Mouse (Mus musculus): ENCODE measurements around the gene Gm21987. TPM values are rescaled to one million over a fixed set of nuclear protein-coding genes. Genes with fewer than 3 reads are reported as not detected.

Gm21987 gene
- polyA plus RNA-seq, 1 experiment from 2014 or later = not detected

- Histone ChIP-seq H3K27ac (replicated peaks; ENCODE audit: low read depth, low read length) (no peak overlapping the region), H3K9ac (replicated peaks; ENCODE audit: low read length) (no peak overlapping the region), H3K27me3 (ENCODE audit: control insufficient read depth, insufficient read depth, low read length) (no peaks in the 10 kb centered on the region), H3K36me3 (ENCODE audit: control insufficient read depth, insufficient read depth, low read length) (peaks cover 34% of the 10 kb centered on the region), H3K4me1 (ENCODE audit: control insufficient read depth, insufficient read depth, low read length) (peaks cover 2% of the 10 kb centered on the region), H3K4me2 (ENCODE audit: low read length) (no peak overlapping the region), H3K4me3 (replicated peaks; ENCODE audit: low read depth, low read length) (no peak overlapping the region), H3K9me3 (ENCODE audit: control insufficient read depth, low read length) (no peaks in the 10 kb centered on the region)
- no peak for ATAC-seq (ENCODE audit: low FRiP score, low TSS enrichment)
- no peak for DNase-seq
Measured at GRCm38 (mm10) chr16:38352851-38353250, 6.0 kb downstream of the Gm21987 start.

DNA sequence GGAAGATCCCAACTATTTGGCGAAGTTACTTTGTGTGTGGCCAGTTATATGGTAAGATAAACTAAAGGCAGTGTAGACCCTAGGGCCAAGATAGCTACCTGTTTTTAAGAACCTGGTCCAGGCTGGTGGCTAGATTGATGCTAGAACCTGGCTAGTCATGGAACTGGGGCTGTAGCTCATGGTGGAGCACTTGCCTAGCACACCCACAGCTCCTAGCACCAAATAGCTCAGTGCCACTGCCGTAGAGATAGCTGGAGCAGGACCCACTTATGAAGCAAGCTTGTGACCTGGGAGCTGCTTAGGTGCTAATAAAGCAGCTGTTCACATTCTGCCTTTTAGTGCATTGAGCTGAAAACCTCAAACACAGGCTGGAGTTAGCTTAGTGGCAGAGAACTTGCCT is 6.8 kb downstream of the Gm21987 start:
- Histone ChIP-seq H3K9ac (replicated peaks; ENCODE audit: low read length) (no peak overlapping the region), H3K27ac (replicated peaks; ENCODE audit: low read depth, low read length) (no peak overlapping the region), H3K4me1 (ENCODE audit: control insufficient read depth, insufficient read depth, low read length) (no peaks in the 10 kb centered on the region), H3K27me3 (ENCODE audit: control insufficient read depth, insufficient read depth, low read length) (no peaks in the 10 kb centered on the region), H3K4me2 (ENCODE audit: low read length) (no peak overlapping the region), H3K4me3 (replicated peaks; ENCODE audit: low read depth, low read length) (no peak overlapping the region), H3K9me3 (ENCODE audit: control insufficient read depth, low read length) (no peaks in the 10 kb centered on the region), H3K36me3 (ENCODE audit: control insufficient read depth, insufficient read depth, low read length) (peaks cover 34% of the 10 kb centered on the region)
- ATAC-seq (ENCODE audit: low FRiP score, low TSS enrichment) (no peak), DNase-seq (no peak)
- WGBS = 93% methylated on average over 2 of the region's 2 CpGs

GRCm38 (mm10) chr16:38354185-38354913 is 7.5 kb downstream of the Gm21987 start:
- Histone ChIP-seq H3K9ac (replicated peaks; ENCODE audit: low read length) (no peak overlapping the region), H3K36me3 (ENCODE audit: control insufficient read depth, insufficient read depth, low read length) (peaks cover 32% of the 10 kb centered on the region), H3K4me1 (ENCODE audit: control insufficient read depth, insufficient read depth, low read length) (no peaks in the 10 kb centered on the region), H3K27me3 (ENCODE audit: control insufficient read depth, insufficient read depth, low read length) (no peaks in the 10 kb centered on the region), H3K4me3 (replicated peaks; ENCODE audit: low read depth, low read length) (no peak overlapping the region), H3K27ac (replicated peaks; ENCODE audit: low read depth, low read length) (no peak overlapping the region), H3K9me3 (ENCODE audit: control insufficient read depth, low read length) (no peaks in the 10 kb centered on the region), H3K4me2 (ENCODE audit: low read length) (no peak overlapping the region)
- ATAC-seq (ENCODE audit: low FRiP score, low TSS enrichment) (no peak), DNase-seq (no peak)
- WGBS = 93% methylated on average over 5 of the region's 5 CpGs

- WGBS = 90% methylated on average over 6 of the region's 6 CpGs
- 0 out of 2 replicates have a peak, but pooled peaks cover 2% of the 10 kb centered on the region for H3K4me1 ChIP-seq (ENCODE audit: control insufficient read depth, insufficient read depth, low read length)
- DNase-seq (no peak), ATAC-seq (ENCODE audit: low FRiP score, low TSS enrichment) (no peak)
- no peaks in the 10 kb centered on the region for H3K36me3 ChIP-seq (ENCODE audit: control insufficient read depth, insufficient read depth, low read length)
- H3K27ac ChIP-seq (replicated peaks; ENCODE audit: low read depth, low read length) = no peak overlapping the region
- H3K4me3 ChIP-seq (replicated peaks; ENCODE audit: low read depth, low read length) = no peak overlapping the region
- H3K4me2 ChIP-seq (ENCODE audit: low read length) = no peak overlapping the region
- no peak overlapping the region for H3K9ac ChIP-seq (replicated peaks; ENCODE audit: low read length)
- no peaks in the 10 kb centered on the region for H3K27me3 ChIP-seq (ENCODE audit: control insufficient read depth, insufficient read depth, low read length)
- no peaks in the 10 kb centered on the region for H3K9me3 ChIP-seq (ENCODE audit: control insufficient read depth, low read length)
Measured at GRCm38 (mm10) chr16:38358256-38358812, 11.5 kb downstream of the Gm21987 start.

- Histone ChIP-seq H3K4me3 (replicated peaks; ENCODE audit: low read depth, low read length) (no peak overlapping the region), H3K27ac (replicated peaks; ENCODE audit: low read depth, low read length) (no peak overlapping the region), H3K4me2 (ENCODE audit: low read length) (no peak overlapping the region), H3K9ac (replicated peaks; ENCODE audit: low read length) (no peak overlapping the region), H3K27me3 (ENCODE audit: control insufficient read depth, insufficient read depth, low read length) (no peaks in the 10 kb centered on the region), H3K4me1 (ENCODE audit: control insufficient read depth, insufficient read depth, low read length) (0 out of 2 replicates have a peak, but pooled peaks cover 2% of the 10 kb centered on the region), H3K9me3 (ENCODE audit: control insufficient read depth, low read length) (no peaks in the 10 kb centered on the region), H3K36me3 (ENCODE audit: control insufficient read depth, insufficient read depth, low read length) (no peaks in the 10 kb centered on the region)
- DNase-seq (no peak), ATAC-seq (ENCODE audit: low FRiP score, low TSS enrichment) (no peak)
- 95% methylated on average over 2 of the region's 2 CpGs for WGBS
Measured at GRCm38 (mm10) chr16:38359241-38359640, 12.4 kb downstream of the Gm21987 start.

- H3K27me3 ChIP-seq (ENCODE audit: control insufficient read depth, insufficient read depth, low read length) = no peaks in the 10 kb centered on the region
- no peak overlapping the region for H3K4me3 ChIP-seq (replicated peaks; ENCODE audit: low read depth, low read length)
- no peak for DNase-seq
- no peaks in the 10 kb centered on the region for H3K9me3 ChIP-seq (ENCODE audit: control insufficient read depth, low read length)
- no peak for ATAC-seq (ENCODE audit: low FRiP score, low TSS enrichment)
- H3K4me2 ChIP-seq (ENCODE audit: low read length) = no peak overlapping the region
- H3K9ac ChIP-seq (replicated peaks; ENCODE audit: low read length) = no peak overlapping the region
- no peak overlapping the region for H3K27ac ChIP-seq (replicated peaks; ENCODE audit: low read depth, low read length)
- WGBS = 79% methylated on average over 3 of the region's 3 CpGs
- no peaks in the 10 kb centered on the region for H3K36me3 ChIP-seq (ENCODE audit: control insufficient read depth, insufficient read depth, low read length)
- 0 out of 2 replicates have a peak, but pooled peaks cover 2% of the 10 kb centered on the region for H3K4me1 ChIP-seq (ENCODE audit: control insufficient read depth, insufficient read depth, low read length)
Measured at GRCm38 (mm10) chr16:38359857-38360256, 13.0 kb downstream of the Gm21987 start.

GRCm38 (mm10) chr16:38360317-38360716 is 13.5 kb downstream of the Gm21987 start:
- H3K4me1 ChIP-seq (ENCODE audit: control insufficient read depth, insufficient read depth, low read length) = 0 out of 2 replicates have a peak, but pooled peaks cover 2% of the 10 kb centered on the region
- no peaks in the 10 kb centered on the region for H3K27me3 ChIP-seq (ENCODE audit: control insufficient read depth, insufficient read depth, low read length)
- H3K9ac ChIP-seq (replicated peaks; ENCODE audit: low read length) = no peak overlapping the region
- no peak overlapping the region for H3K27ac ChIP-seq (replicated peaks; ENCODE audit: low read depth, low read length)
- DNase-seq = peak; percentile 32
- no peak overlapping the region for H3K4me3 ChIP-seq (replicated peaks; ENCODE audit: low read depth, low read length)
- ATAC-seq (ENCODE audit: low FRiP score, low TSS enrichment) = no peak
- no peaks in the 10 kb centered on the region for H3K36me3 ChIP-seq (ENCODE audit: control insufficient read depth, insufficient read depth, low read length)
- WGBS = 10% methylated on average over 2 of the region's 2 CpGs
- H3K9me3 ChIP-seq (ENCODE audit: control insufficient read depth, low read length) = no peaks in the 10 kb centered on the region
- H3K4me2 ChIP-seq (ENCODE audit: low read length) = no peak overlapping the region

DNA sequence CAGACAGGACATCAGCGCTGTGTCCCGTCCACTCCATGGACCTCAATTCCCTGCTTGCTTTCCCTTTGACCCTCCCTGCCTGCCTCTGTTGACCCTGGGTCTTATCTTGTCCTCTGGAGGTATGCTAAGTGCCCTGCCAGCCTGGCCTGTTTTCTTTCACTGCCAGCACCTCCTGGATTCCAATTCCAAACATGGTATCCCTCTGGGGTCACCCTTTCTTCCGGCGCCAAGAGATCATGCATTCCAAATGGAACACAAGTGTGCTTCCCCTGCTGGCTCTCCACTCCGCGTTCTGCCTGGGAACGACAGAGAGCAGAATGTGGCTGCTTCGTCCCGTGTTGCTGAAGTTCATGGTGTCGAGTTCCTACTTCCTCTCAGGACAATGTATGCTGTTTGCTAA is 15.1 kb downstream of the Gm21987 start, which contains the start of gene Popdc2:
Gene Popdc2, plus strand, starts transcription at position 277 of the 400 bp plus-strand sequence.
- DNase-seq (no peak), ATAC-seq (ENCODE audit: low FRiP score, low TSS enrichment) (no peak)
- no peak within 1 kb of the TSS for H3K4me2 ChIP-seq (ENCODE audit: low read length)
- no peak within 1 kb of the TSS for H3K27ac ChIP-seq (replicated peaks; ENCODE audit: low read depth, low read length)
- no peaks in the 10 kb centered on the region for H3K9me3 ChIP-seq (ENCODE audit: control insufficient read depth, low read length)
- 74% methylated on average over 10 of the region's 10 CpGs for WGBS
- no peaks in the 10 kb centered on the region for H3K36me3 ChIP-seq (ENCODE audit: control insufficient read depth, insufficient read depth, low read length)
- H3K4me1 ChIP-seq (ENCODE audit: control insufficient read depth, insufficient read depth, low read length) = 0 out of 2 replicates have a peak, but pooled peaks cover 2% of the 10 kb centered on the region
- H3K4me3 ChIP-seq (replicated peaks; ENCODE audit: low read depth, low read length) = no peak within 1 kb of the TSS
- H3K27me3 ChIP-seq (ENCODE audit: control insufficient read depth, insufficient read depth, low read length) = no peaks in the 10 kb centered on the region
- H3K9ac ChIP-seq (replicated peaks; ENCODE audit: low read length) = no peak within 1 kb of the TSS

Measured in midbrain, embryonic 14.5 days (tissue).